Mouse (Mus musculus) MEL-GATA-1-ER (cell line): Measurements from ENCODE around the gene Tnp1.

Experiments
- DNase-seq: peaks from one replicate; pipeline ENCODE4 v3.0.0-alpha.2; 2012; ENCODE audit warnings: low read depth; ENCODE audit errors: extremely low read depth

The Tnp1 gene

DNA sequence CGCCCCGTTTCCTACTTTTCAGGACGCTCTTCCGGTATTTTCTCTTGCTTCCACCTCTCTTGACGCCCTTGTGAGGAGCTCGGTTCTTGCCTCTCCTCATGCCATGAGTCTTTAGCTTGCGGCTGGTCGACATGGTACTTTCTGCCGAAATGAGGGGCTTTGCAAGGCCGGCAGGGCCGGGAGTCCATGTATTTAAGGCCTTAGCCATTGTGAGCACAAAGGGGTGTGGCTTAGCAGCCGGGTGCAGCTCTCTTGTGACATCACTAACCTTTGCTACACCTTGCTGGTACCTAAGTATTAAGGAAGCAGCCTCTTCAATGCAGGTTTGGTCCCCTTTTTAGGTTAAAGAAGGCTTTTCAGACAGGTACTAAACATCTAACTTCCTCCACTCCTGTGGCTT lies at the start of gene Tnp1:
Tnp1 (minus strand) TSS at position 179 of the 400 bp plus-strand sequence.
- DNase-seq, result no peak

DNA sequence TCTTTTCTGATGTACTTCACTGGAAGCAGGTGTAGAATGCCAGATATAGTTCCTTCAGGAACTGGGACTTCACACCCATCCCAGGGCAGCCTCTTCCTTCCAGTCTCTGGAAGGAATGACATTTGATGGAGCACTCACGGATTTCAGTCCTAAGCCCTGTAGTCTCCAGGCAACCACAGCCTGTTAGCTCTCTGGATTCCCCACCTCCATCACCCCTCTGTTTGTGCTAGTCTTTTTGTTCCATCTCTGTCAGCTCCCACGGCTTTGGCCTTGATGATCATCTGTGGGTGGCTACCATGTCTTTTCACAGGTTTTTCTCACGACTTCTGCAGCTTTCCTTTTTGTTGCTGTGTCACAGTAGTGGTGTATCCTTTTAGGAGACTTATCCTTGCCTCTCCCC lies 48.6 kb upstream of the Tnp1 start:
- no peak for DNase-seq

DNA sequence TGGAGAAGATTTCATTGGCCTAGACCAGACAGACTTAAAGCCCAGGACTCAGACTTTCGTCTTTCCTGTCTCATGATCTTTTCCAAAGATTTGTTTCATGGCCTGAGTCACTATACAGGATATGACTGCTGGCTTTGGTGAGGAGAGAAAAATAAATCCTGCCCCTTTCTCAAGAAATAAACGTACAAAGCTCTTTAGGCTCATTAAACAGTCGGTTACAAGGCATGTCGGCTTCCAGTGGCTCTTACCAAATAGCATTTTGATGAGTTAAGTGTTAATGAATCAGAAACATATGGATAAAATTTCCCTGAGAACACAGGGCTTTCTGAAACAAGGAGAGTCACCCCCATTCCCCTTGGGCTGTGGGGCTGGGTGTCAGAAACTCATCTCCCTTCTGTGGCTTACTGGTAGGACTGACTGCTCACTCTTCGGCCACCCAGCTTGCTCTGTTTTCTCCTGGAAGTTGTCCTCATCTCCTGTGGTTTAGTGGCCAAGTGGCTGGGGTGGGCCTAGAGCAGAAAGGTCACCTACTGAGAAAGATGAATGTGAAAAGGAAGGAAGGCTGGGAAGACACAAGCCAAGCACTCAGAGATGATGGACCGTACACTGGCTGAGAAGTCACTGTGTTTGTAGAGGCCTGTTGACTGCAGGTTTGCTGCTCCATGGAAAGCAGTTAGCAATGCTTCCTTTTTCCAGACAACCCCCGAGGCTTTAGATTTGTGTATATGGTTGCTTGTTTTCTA lies 46.0 kb upstream of the Tnp1 start:
- no peak for DNase-seq

DNA sequence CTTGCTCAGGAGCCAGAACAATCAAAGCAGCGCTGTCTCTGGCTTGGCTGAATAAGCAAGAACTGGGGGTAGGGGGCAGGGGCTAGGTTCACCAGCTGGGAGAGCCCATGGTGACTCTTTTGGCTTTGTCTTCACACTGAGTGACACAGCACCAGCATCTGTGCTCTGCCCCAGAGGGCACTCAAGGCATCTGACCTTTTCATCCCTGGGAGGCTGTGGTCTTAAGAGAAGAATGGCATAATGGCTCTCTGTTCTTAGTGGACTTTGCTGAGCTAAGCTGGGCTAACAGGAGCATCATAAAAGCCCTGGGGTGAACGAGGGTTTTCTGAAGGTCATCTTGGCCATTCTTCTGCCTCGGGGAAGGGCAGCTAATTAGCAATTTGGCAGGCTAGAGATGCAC lies 44.6 kb upstream of the Tnp1 start:
- DNase-seq, result no peak

- no peak for DNase-seq
These were observed 40.7 kb upstream of the Tnp1 start for GRCm38 (mm10) chr1:73056266-73057001.

DNA sequence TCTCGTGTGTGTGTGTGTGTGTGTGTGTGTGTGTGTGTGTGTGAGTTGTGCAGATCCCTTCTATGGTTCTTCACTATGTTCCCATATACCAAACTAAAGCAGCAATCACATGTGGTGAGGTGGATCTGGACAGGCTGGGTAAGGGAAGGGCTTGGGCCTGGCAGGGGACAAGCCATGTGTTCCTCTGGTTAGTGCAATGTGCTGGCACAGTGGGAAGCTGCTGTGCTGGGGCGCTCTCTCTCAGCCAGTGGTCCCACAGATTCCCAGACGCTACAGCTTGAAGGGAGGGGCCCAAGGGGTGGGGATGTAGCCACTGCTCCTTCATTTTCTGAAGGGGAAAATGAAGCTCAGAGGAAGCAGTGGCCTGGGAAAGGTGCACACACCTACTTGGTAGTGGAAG lies 40.1 kb upstream of the Tnp1 start:
- no peak for DNase-seq

DNA sequence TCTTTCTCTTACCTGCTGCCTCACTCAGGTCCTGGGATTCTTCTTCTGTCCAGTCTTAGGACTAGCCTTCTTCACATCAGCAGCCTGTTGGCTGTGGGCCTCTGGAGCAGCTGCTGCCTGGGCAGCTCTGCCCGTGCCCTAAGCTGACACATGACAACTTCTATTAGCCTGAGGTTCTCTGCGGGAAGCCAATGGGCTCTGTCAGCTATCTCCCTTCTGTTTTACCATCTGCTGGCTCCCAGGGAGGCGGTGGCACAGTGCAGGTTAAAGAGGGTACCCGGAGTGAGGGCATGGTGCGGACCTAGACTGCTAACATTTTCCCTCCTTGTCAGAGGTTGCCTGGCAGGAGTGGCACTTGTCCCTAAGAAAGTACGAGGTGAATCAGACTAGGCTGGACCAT lies 39.5 kb upstream of the Tnp1 start:
- DNase-seq, result no peak

DNA sequence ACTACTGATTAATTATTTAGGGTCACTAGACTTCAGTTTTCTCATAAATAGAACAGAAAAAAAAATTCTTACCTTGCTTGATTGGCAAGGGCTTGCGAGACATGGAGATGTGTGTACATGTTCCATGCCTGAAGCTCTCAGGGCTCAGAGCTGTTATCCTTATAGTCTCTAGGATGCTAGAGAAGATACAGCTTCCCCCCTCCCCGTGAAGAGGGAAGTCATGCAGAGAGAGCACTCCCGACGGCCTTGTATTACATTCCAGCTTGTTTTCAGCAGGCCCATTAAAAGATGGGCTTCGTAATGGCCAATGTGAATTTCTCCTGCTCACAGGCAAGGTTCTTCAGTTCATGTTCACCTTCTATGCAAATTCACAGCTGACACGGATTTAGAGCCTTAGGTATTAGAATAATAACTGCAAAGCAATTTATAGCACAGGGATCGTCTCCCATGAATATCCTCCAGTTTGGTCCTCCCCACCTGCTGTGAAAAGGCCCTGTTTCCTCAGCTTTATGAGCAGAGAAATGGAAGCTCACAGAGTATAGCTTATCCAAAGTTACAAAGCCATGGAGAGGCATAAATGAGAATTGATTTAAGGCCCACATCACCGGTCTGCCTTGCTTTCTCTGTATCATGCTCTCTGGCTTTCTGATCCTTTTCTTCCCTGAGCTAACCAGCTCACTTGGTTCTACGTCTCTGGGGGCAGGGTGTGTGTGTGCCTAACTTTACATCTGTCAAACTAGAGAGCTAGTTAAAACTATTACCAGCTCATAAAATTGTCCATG lies 38.0 kb upstream of the Tnp1 start:
- DNase-seq, result no peak

DNA sequence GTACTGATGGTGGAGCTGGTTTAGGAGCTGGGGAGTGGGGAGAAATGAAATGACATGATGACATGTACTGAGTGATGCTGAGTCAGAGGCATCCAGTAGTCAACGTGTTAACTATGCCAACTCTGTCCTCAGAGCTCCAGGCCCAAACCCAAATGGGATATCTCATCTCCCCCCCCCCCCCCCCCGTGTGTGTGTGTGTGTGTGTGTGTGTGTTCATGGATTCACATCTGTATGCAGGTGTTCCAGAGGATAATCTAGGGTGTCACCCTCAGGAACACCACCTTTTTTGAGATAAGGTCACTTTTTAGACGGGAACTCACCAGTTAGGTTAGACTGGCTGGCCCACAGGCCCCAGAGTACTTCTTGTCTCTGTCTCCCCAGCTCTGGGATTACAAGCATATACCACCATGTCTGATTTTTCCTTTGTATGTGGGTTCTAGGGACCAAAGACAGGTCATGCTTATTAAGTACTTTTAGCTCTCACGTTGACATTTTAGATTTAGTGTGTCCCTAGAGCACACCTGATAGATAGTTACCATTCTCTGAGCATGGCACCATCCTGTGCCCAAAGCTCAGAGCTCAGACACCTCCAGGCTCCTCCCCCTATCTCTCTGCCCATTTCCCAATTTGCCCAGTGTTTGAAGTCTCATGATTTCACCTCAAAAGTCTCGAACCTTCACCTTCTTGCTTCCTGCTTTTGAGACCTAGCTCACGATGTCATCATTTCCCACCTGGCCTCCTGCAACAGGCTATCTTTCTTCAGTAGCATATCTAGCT lies 31.4 kb upstream of the Tnp1 start:
- DNase-seq, result no peak

GRCm38 (mm10) chr1:73045948-73046685 lies 30.4 kb upstream of the Tnp1 start:
- no peak for DNase-seq

DNA sequence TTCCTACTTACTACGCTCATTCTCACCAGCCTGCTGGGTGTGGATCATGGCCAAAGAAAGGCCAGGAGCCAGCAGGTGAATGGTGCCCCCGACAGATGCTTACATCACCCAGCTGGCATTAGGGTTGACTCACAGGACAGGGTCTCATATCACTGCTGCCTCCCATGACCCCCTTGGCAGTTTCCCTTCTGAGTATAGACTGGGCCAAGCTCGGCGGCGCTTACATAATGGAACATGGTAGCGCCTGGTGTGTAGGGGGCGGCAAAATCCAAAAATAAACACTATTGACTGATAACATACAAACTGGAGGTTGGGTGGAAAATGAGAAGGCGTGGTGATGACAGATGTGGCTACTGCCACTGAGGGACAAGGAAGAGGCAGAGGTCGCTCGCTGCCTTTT lies 28.0 kb upstream of the Tnp1 start:
- DNase-seq, result no peak

DNA sequence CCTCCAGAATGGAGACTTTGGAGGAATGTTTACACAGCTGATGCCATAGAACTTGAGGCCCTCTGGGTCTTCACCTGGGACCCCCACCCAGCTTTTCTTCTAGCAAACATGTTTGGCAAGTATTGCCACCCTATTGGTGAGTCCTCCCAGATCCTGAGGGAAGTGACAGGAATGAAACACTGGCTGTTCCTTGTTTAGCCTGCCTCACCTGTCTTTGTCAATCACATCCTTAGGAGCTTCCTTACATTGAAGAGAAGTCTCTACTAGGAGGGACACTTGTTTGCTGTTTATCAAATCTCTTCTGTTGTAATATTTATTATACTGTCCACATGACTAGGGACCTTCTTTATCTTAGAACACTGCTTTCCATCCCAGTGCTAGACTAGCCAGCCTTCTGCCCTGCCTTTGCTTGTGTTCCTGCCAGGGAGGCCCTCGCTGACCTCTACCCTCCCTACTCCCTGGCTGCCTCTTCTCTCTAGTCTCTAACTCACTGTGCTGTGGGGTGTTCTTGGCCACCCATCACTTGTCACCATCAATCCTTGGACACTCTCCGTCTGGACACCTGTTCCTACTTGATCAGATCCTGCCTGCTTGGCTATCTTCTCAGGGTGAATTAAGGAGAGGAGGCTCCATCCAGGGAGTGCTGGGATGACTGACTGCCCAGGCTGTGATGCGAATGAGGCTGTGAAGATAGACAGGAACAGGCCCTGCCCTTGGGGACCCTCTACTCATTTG lies 25.1 kb upstream of the Tnp1 start:
- no peak for DNase-seq

GRCm38 (mm10) chr1:73038532-73038931 lies 22.8 kb upstream of the Tnp1 start:
- no peak for DNase-seq

DNA sequence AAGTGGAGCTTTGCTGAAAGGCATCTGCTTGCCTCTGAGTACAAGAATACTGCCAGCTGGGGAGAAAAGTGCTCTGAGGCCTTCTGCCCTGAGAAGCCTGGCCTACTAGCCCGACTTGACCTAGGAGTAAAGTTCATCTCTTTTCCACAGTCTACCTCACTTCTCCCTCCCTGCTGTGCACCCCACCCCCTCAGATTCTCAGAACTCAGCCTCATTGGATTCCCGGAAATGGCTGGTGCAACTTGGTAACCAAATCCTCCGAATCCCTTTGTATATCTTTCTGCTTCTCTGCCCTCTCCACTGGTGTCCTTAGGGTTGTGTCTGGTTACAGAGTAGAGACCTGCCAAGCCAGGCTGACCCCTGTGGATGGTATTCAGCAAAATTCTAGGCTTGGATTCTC lies 20.8 kb upstream of the Tnp1 start:
- no peak for DNase-seq

- no peak for DNase-seq
These were observed 20.0 kb upstream of the Tnp1 start for GRCm38 (mm10) chr1:73035726-73036125.

- no peak for DNase-seq
These were observed 16.8 kb upstream of the Tnp1 start for GRCm38 (mm10) chr1:73032491-73032890.

- no peak for DNase-seq
These were observed 13.0 kb upstream of the Tnp1 start for GRCm38 (mm10) chr1:73028741-73029140.

- DNase-seq, result no peak
These were observed 11.7 kb upstream of the Tnp1 start for GRCm38 (mm10) chr1:73027381-73027780.

GRCm38 (mm10) chr1:73026786-73027299 lies 11.1 kb upstream of the Tnp1 start:
- DNase-seq, result no peak

DNA sequence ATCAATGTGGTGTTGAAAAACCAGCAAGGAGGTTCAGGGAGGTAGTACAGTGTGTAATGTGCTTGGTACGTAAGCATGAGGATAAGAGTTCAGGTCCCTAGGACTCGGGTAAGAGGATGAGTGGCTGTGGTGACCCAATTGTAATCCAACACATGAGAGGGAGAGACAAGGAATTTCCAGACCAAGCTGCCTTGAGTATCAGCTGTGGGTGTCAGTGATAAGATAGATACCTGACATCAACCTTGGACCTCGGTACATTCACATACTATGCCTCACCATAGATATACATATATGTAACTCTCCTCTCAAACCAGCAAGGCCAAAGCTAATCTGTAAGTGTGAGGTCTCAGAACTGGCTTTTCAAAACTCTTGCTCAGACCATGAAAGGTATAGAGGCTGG lies 10.4 kb upstream of the Tnp1 start:
- no peak for DNase-seq
